Mouse (Mus musculus) forebrain, embryonic 15.5 days (tissue): ENCODE data around the gene Sept3. TPM values are rescaled to one million over a fixed set of nuclear protein-coding genes. Genes with fewer than 3 reads are reported as not detected.

Experiments used
- ATAC-seq: fragments of 200-750 bp; cut with Nextera tagmentation; replicated peaks from 2 replicates; pipeline ENCODE4 v1.8.0; 2017; ENCODE audit warnings: mild to moderate bottlenecking, moderate TSS enrichment, moderate library complexity
- H3K27ac ChIP-seq: fragments of 300-500 bp; sonication (generic); replicated peaks from 2 replicates; pipeline ENCODE4 v1.5.1; 2015; ENCODE audit warnings: mild to moderate bottlenecking, inconsistent platforms
- H3K27me3 ChIP-seq: fragments of 300-500 bp; sonication (generic); 2 replicates; pipeline ENCODE4 v1.6.1; 2015; ENCODE audit warnings: inconsistent platforms
- H3K36me3 ChIP-seq: fragments of 300-500 bp; sonication (generic); 2 replicates; pipeline ENCODE4 v1.6.1; 2015; ENCODE audit warnings: mild to moderate bottlenecking, inconsistent platforms
- H3K4me1 ChIP-seq: fragments of 300-500 bp; sonication (generic); 2 replicates; pipeline ENCODE4 v1.6.1; 2015; ENCODE audit warnings: inconsistent platforms
- H3K4me2 ChIP-seq: fragments of 300-500 bp; sonication (generic); replicated peaks from 2 replicates; pipeline ENCODE4 v1.6.1; 2015; ENCODE audit warnings: mild to moderate bottlenecking, inconsistent platforms
- H3K4me3 ChIP-seq: fragments of 300-500 bp; sonication (generic); 2 replicates; pipeline ENCODE4 v1.5.1; 2015; ENCODE audit warnings: mild to moderate bottlenecking, inconsistent platforms
- H3K9ac ChIP-seq: fragments of 300-500 bp; sonication (generic); replicated peaks from 2 replicates; pipeline ENCODE4 v1.6.1; 2015; ENCODE audit warnings: mild to moderate bottlenecking, inconsistent platforms
- H3K9me3 ChIP-seq: fragments of 300-500 bp; sonication (generic); 2 replicates; pipeline ENCODE4 v1.6.1; 2016; ENCODE audit warnings: inconsistent platforms
- WGBS: fragments of 180-500 bp; shearing (Covaris S2); methylation state at CpG from one replicate; pipeline ENCODE4 v1.1.7; 2015; ENCODE audit warnings: mixed read lengths; 5-methylcytosine and 5-hydroxymethylcytosine counted together
- polyA plus RNA-seq: library from polyadenylated mRNA; unstranded; fragments of >200 nt; fragmentation: Nextera tagmentation; extraction: Ambion mirVana; gene quantifications from 2 replicates; pipeline ENCODE4 v1.2.1, GENCODE M21; 2015

Gene Sept3
- 450 and 460 TPM in 2 replicates for polyA plus RNA-seq

- WGBS = 22% methylated on average over 6 of the region's 6 CpGs
- peaks cover 10% of the 10 kb centered on the region for H3K36me3 ChIP-seq
- H3K9ac ChIP-seq = peak within 1 kb of the TSS; percentile 98
- peak within 1 kb of the TSS; percentile 97 for H3K27ac ChIP-seq
- ATAC-seq = no peak; the same call in 1 of the 2 replicates
- no peaks in the 10 kb centered on the region for H3K9me3 ChIP-seq
- H3K4me3 ChIP-seq = peak within 1 kb of the TSS; percentile 95
- H3K27me3 ChIP-seq = no peaks in the 10 kb centered on the region; the same call in 1 of the 2 replicates
- peak within 1 kb of the TSS; percentile 88 for H3K4me2 ChIP-seq
- peaks cover 49% of the 10 kb centered on the region for H3K4me1 ChIP-seq
These were observed at the start of gene Sept3 for GRCm38 (mm10) chr15:82274593-82274926. Gene Sept3 (plus strand): TSS chr15:82274893.

DNA sequence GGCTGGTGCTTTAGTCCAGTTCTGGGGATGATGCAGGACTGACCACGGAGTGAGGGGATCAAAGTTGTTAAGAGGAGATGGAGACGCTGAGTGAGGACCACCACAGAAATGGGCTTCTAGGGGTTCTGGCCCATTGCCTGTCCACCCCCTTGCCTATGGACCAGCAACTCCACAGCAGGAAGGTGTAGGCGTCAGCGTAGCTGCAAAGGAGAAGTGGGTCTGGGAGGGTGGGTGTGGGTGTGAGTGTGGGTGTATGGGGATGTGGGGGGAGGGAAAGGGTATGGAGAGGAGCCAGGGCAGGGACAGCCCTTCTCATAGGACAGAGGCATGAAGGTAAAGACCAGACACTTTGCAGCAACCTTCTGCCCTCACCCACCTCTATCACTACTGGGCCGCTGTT, 48.9 kb upstream of the Sept3 start:
- 0 out of 2 replicates have a peak, but pooled peaks cover 3% of the 10 kb centered on the region for H3K27me3 ChIP-seq
- no peak for ATAC-seq
- H3K9me3 ChIP-seq = no peaks in the 10 kb centered on the region
- H3K27ac ChIP-seq = no peak overlapping the region
- H3K4me3 ChIP-seq = no peak overlapping the region
- no peak overlapping the region for H3K9ac ChIP-seq
- no peaks in the 10 kb centered on the region for H3K36me3 ChIP-seq
- no peak overlapping the region for H3K4me2 ChIP-seq
- peaks cover 10% of the 10 kb centered on the region for H3K4me1 ChIP-seq
- WGBS = 95% methylated on average over 5 of the region's 5 CpGs

- no peak overlapping the region for H3K4me2 ChIP-seq
- ATAC-seq = no peak
- no peaks in the 10 kb centered on the region for H3K36me3 ChIP-seq
- H3K4me3 ChIP-seq = no peak overlapping the region
- H3K9me3 ChIP-seq = no peaks in the 10 kb centered on the region
- 35% methylated on average over 11 of the region's 11 CpGs for WGBS
- H3K27ac ChIP-seq = no peak overlapping the region
- H3K9ac ChIP-seq = no peak overlapping the region
- peaks cover 11% of the 10 kb centered on the region for H3K4me1 ChIP-seq
- no peaks in the 10 kb centered on the region for H3K27me3 ChIP-seq
These were observed 45.1 kb upstream of the Sept3 start for GRCm38 (mm10) chr15:82229542-82230045.

GRCm38 (mm10) chr15:82230098-82230611, 44.5 kb upstream of the Sept3 start:
- WGBS = 67% methylated on average over 6 of the region's 6 CpGs
- no peak overlapping the region for H3K27ac ChIP-seq
- no peak overlapping the region for H3K4me2 ChIP-seq
- no peak overlapping the region for H3K4me3 ChIP-seq
- H3K9me3 ChIP-seq = no peaks in the 10 kb centered on the region
- H3K36me3 ChIP-seq = no peaks in the 10 kb centered on the region
- ATAC-seq = no peak
- no peak overlapping the region for H3K9ac ChIP-seq
- peaks cover 11% of the 10 kb centered on the region for H3K4me1 ChIP-seq
- H3K27me3 ChIP-seq = no peaks in the 10 kb centered on the region

DNA sequence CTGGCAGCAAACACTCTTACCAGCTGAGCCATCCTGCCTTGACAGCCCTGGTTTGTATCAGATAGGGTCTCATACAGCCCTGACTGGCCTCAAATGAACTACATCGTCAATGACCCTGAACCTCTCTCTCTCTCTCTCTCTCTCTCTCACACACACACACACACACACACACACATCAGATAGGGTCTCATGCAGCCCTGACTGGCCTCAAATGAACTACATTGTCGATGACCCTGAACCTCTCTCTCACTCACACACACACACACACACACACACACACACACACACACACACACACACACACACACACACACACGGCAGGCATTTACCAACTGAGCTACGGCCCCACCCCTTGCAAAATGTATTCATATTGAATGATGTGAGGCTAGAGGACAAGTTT, 43.6 kb upstream of the Sept3 start:
- H3K4me2 ChIP-seq = no peak overlapping the region
- no peak overlapping the region for H3K9ac ChIP-seq
- H3K36me3 ChIP-seq = no peaks in the 10 kb centered on the region
- peak; percentile 57; the same call in 1 of the 2 replicates for ATAC-seq
- 81% methylated on average over 4 of the region's 4 CpGs for WGBS
- H3K4me3 ChIP-seq = no peak overlapping the region
- H3K9me3 ChIP-seq = no peaks in the 10 kb centered on the region
- no peak overlapping the region for H3K27ac ChIP-seq
- H3K27me3 ChIP-seq = no peaks in the 10 kb centered on the region
- H3K4me1 ChIP-seq = peaks cover 11% of the 10 kb centered on the region

DNA sequence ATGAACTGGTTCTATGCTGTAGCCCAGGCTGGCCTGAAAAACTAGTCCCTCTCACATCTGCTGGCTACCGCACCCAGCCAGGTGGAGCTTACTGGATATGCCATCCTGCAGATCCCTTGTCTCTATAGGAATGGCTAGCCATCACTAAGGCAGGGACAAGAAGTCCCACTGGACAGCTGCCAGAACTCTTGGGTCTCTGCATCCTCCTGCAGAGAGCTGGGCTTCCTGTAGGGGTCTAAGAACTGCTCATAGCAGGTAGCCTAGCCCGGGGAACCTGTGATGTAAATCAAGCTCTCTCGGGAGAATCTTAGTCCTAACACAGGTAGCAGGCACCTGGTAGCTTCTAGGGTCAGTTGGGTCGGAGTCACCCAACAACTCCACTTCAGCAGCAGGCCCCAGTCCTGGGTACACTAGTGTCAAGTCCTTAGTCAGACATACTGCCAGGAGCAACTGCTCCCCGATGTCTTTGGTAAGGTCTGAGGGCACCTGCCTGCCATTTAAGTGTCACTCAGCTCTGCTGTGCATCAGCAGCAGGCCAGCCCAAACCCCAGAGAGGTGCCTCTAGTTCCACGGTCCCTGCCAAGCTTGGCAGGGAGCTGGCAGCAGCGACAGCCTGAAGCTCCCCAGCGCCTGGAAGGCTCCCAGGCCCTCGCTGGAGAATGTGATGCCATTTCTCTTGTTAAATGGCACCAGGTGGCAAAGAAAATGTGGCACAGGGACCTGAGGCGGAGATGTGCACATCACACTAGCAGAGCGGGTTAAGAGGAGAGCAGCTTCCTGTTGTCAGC, 42.9 kb upstream of the Sept3 start:
- H3K9ac ChIP-seq = no peak overlapping the region
- WGBS = 47% methylated on average over 11 of the region's 11 CpGs

DNA sequence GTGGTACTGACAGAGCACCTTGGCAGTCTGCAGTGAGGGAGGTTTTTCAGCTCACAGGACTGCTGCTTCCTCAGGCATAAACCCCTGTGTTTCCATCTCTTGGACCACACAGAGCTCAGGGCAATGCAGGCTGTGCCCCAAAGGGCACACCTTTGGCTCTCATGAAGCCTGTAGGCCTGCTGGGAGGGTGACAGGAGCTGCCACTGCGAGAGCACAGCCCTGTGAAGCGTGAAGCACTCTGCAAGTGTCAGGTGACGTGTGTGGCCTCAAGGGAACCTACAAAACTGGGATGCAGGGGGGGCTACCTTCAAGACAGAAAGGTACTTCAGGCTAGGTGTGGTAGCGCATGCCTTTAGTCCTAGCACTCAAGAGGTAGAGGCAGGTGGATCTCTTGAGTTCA, 42.0 kb upstream of the Sept3 start:
- ATAC-seq = no peak
- Histone ChIP-seq H3K27me3 (no peaks in the 10 kb centered on the region), H3K4me1 (peaks cover 11% of the 10 kb centered on the region), H3K9ac (no peak overlapping the region), H3K36me3 (no peaks in the 10 kb centered on the region), H3K4me3 (no peak overlapping the region), H3K9me3 (no peaks in the 10 kb centered on the region), H3K4me2 (no peak overlapping the region), H3K27ac (no peak overlapping the region)
- WGBS = 74% methylated on average over 4 of the region's 4 CpGs

More for the DNA sequence above, 42.9 kb upstream of the Sept3 start:
- Histone ChIP-seq H3K9me3 (no peaks in the 10 kb centered on the region), H3K27ac (peak overlapping the region; percentile 23; the same call in 1 of the 2 replicates), H3K27me3 (no peaks in the 10 kb centered on the region), H3K4me3 (no peak overlapping the region), H3K4me1 (peaks cover 11% of the 10 kb centered on the region), H3K4me2 (no peak overlapping the region), H3K36me3 (no peaks in the 10 kb centered on the region)
- no peak for ATAC-seq

GRCm38 (mm10) chr15:82235661-82236060, 39.0 kb upstream of the Sept3 start:
- Histone ChIP-seq H3K9me3 (no peaks in the 10 kb centered on the region), H3K4me1 (peaks cover 11% of the 10 kb centered on the region), H3K36me3 (no peaks in the 10 kb centered on the region), H3K4me2 (no peak overlapping the region), H3K27ac (no peak overlapping the region), H3K27me3 (no peaks in the 10 kb centered on the region), H3K9ac (no peak overlapping the region), H3K4me3 (no peak overlapping the region)
- no peak for ATAC-seq
- WGBS = 71% methylated on average over 10 of the region's 10 CpGs

- peak; percentile 78 for ATAC-seq
- 23% methylated on average over 5 of the region's 5 CpGs for WGBS
- no peaks in the 10 kb centered on the region for H3K27me3 ChIP-seq
These were observed 38.1 kb upstream of the Sept3 start for GRCm38 (mm10) chr15:82236565-82236964.

DNA sequence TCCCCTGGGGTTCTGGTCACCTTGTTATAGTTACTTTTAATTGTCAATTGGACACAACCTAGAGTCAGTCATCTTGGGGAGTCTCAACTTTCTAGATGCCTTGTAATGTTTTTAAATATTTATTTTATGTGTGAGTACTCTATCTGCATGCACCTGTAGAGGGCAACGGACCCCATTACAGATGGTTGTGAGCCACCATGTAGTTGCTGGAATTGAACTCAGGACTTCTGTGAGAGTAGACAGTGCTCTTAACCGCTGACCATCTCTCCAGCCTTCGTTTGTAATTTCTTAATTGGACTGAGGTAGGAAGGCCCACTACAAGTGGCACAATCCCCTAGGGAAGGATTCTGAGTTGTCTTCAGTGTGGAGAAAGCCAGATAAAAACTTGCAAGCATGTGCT, 31.4 kb upstream of the Sept3 start:
- peak overlapping the region; percentile 86 for H3K4me3 ChIP-seq
- ATAC-seq = no peak
- no peak overlapping the region for H3K27ac ChIP-seq
- H3K27me3 ChIP-seq = no peaks in the 10 kb centered on the region
- WGBS = 71% methylated on average over 3 of the region's 3 CpGs
- no peaks in the 10 kb centered on the region for H3K9me3 ChIP-seq
- peaks cover 9% of the 10 kb centered on the region for H3K4me1 ChIP-seq
- peak overlapping the region; percentile 68 for H3K4me2 ChIP-seq
- H3K36me3 ChIP-seq = no peaks in the 10 kb centered on the region
- H3K9ac ChIP-seq = peak overlapping the region; percentile 61

More at GRCm38 (mm10) chr15:82236565-82236964, 38.1 kb upstream of the Sept3 start:
- peaks cover 9% of the 10 kb centered on the region for H3K4me1 ChIP-seq
- no peak overlapping the region for H3K27ac ChIP-seq
- no peak overlapping the region for H3K4me3 ChIP-seq
- no peaks in the 10 kb centered on the region for H3K9me3 ChIP-seq
- no peak overlapping the region for H3K9ac ChIP-seq
- H3K4me2 ChIP-seq = no peak overlapping the region
- H3K36me3 ChIP-seq = no peaks in the 10 kb centered on the region

GRCm38 (mm10) chr15:82243742-82244114, 31.0 kb upstream of the Sept3 start:
- Histone ChIP-seq H3K9me3 (no peaks in the 10 kb centered on the region), H3K9ac (peak overlapping the region; percentile 61), H3K27me3 (no peaks in the 10 kb centered on the region), H3K4me3 (peak overlapping the region; percentile 86), H3K27ac (peak overlapping the region; percentile 43), H3K4me1 (peaks cover 9% of the 10 kb centered on the region), H3K4me2 (peak overlapping the region; percentile 68), H3K36me3 (no peaks in the 10 kb centered on the region)
- WGBS = 4% methylated on average over 12 of the region's 12 CpGs
- ATAC-seq = no peak

DNA sequence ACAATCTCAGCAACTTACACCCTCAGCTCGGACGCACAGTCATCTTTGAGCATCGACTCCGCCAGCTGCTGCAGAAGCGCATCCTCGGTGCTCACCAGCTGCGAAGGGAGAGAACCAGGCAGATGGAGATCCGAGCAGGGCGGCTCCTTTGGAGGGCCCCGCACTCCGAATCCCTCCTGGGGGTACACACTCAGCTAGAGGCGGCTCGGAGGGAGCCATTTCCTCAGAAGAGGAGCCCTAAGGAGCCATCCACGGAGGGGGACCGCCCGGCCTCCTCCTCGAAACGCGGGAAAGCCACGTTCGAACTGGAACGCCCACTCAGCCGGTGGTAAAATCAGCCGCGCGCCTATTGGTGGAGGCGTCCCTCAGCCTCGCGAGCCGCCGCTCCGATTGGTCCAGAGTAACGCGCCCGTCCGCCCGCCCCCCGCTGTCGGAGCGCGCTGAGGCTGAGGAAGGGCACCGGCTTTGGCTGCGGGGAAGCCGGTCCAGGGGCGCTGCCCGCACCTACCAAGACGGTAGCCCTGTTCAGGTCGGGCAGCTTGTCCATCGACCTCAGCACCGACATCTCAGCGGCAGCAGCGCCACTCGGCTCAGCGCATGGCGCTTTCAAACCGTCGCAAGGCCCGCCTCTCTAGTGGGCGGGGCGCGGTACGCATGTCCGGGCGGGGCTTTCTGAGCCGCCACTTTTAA, 30.4 kb upstream of the Sept3 start, which contains the start of gene Cenpm:
Gene Cenpm, minus strand, starts transcription at position 634 of the 690 bp plus-strand sequence.
- peak within 1 kb of the TSS; percentile 68 for H3K4me2 ChIP-seq
- no peaks in the 10 kb centered on the region for H3K36me3 ChIP-seq
- H3K9me3 ChIP-seq = no peaks in the 10 kb centered on the region
- H3K4me1 ChIP-seq = peaks cover 9% of the 10 kb centered on the region
- peak within 1 kb of the TSS; percentile 61 for H3K9ac ChIP-seq
- ATAC-seq = peak; percentile 99
- peak within 1 kb of the TSS; percentile 87 for H3K27ac ChIP-seq
- peak within 1 kb of the TSS; percentile 86 for H3K4me3 ChIP-seq
- under 1% methylated on average over 65 of the region's 65 CpGs for WGBS
- H3K27me3 ChIP-seq = no peaks in the 10 kb centered on the region
